Mouse (Mus musculus): Measurements from ENCODE around the gene Cct4. TPM values are rescaled to one million over a fixed set of nuclear protein-coding genes. Genes with fewer than 3 reads are reported as not detected.

The Cct4 gene
- polyA plus RNA-seq, 1 experiment = 84.0 TPM

DNA sequence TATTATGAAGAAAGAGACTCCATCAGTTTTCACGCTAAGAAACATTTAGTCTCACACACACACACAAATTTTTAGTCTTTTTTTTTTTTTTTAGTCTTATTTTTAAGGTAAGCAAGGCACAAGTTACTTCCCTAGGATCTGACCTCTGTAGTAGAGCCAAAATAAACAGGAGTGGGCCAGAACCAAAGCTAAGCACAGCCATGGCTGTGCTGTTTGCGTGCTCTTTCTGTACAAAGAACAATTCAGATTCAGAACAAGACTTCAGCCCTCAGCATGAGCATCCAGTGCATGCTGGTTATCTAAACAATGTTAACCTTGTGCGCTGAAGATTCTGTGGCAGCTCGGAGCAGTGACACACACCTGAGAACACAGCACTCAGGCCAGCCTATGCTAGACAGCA is 25.9 kb upstream of the Cct4 start:
- TF ChIP-seq POLR2A (IDR thresholded peaks at IDR 0.05; ENCODE audit: borderline replicate concordance, insufficient read depth, low read length) (no peak), CTCF (IDR thresholded peaks at IDR 0.05; ENCODE audit: borderline replicate concordance, insufficient read depth, low read depth, low read length) (no peak)
- 88% methylated on average over 4 of the region's 4 CpGs for WGBS
- H3K27ac ChIP-seq (ENCODE audit: insufficient read depth, low read length) = no peak overlapping the region

GRCm38 (mm10) chr11:22965503-22965902 is 24.8 kb upstream of the Cct4 start:
- DNase-seq = no peak
- 94% methylated on average over 4 of the region's 4 CpGs for WGBS
- H3K4me1 ChIP-seq (ENCODE audit: control insufficient read depth, insufficient read depth, low read length) = no peaks in the 10 kb centered on the region
- no peaks in the 10 kb centered on the region; the same call in 1 of the 2 replicates for H3K27me3 ChIP-seq (ENCODE audit: control insufficient read depth, insufficient read depth, low read length)
- TF ChIP-seq CTCF (IDR thresholded peaks at IDR 0.05; ENCODE audit: borderline replicate concordance, insufficient read depth, low read depth, low read length) (0 out of 2 replicates have a peak, but pooled peaks have one; percentile 14), POLR2A (IDR thresholded peaks at IDR 0.05; ENCODE audit: borderline replicate concordance, insufficient read depth, low read length) (no peak)
- no peak overlapping the region for H3K4me3 ChIP-seq (replicated peaks; ENCODE audit: insufficient read depth, low read depth, low read length)
- no peak overlapping the region for H3K27ac ChIP-seq (ENCODE audit: insufficient read depth, low read length)

More for the DNA sequence above, 25.9 kb upstream of the Cct4 start:
- H3K4me3 ChIP-seq (replicated peaks; ENCODE audit: insufficient read depth, low read depth, low read length) = no peak overlapping the region
- no peaks in the 10 kb centered on the region for H3K4me1 ChIP-seq (ENCODE audit: control insufficient read depth, insufficient read depth, low read length)
- no peak for DNase-seq
- no peaks in the 10 kb centered on the region; the same call in 1 of the 2 replicates for H3K27me3 ChIP-seq (ENCODE audit: control insufficient read depth, insufficient read depth, low read length)

DNA sequence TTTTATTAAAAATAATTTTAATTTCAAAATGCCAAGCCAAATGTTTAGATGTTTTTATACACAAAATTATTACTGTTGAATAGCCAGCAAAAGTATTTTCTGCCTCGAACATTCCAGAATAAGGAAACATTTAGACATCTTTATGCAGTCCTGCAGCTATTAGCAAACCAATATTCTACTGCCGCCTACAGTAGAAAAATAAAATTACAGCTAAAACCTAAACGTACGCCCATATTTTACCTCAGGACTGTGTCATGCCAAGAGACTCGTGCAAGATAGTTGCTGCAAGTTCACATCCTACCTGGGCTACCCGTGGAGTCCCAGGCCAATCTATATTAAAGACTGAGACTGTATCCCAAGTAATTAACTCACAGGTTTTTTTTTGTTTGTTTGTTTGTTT is 20.8 kb upstream of the Cct4 start:
- peak in 1 of 2 experiments; percentile 42 for DNase-seq
- H3K27ac ChIP-seq (ENCODE audit: insufficient read depth, low read length) = no peak overlapping the region
- no peak for TF ChIP-seq CTCF (IDR thresholded peaks at IDR 0.05; ENCODE audit: borderline replicate concordance, insufficient read depth, low read depth, low read length)
- TF ChIP-seq POLR2A (IDR thresholded peaks at IDR 0.05; ENCODE audit: borderline replicate concordance, insufficient read depth, low read length) = no peak

GRCm38 (mm10) chr11:22970546-22970945 is 19.8 kb upstream of the Cct4 start:
- Histone ChIP-seq H3K4me1 (ENCODE audit: control insufficient read depth, insufficient read depth, low read length) (no peaks in the 10 kb centered on the region), H3K4me3 (replicated peaks; ENCODE audit: insufficient read depth, low read depth, low read length) (no peak overlapping the region), H3K27ac (ENCODE audit: insufficient read depth, low read length) (no peak overlapping the region), H3K27me3 (ENCODE audit: control insufficient read depth, insufficient read depth, low read length) (no peaks in the 10 kb centered on the region; the same call in 1 of the 2 replicates)
- WGBS = 100% methylated on average over 1 of the region's 1 CpGs
- no peak for DNase-seq
- TF ChIP-seq POLR2A (IDR thresholded peaks at IDR 0.05; ENCODE audit: borderline replicate concordance, insufficient read depth, low read length) (no peak), CTCF (IDR thresholded peaks at IDR 0.05; ENCODE audit: borderline replicate concordance, insufficient read depth, low read depth, low read length) (no peak)

More for the DNA sequence above, 20.8 kb upstream of the Cct4 start:
- Histone ChIP-seq H3K4me3 (replicated peaks; ENCODE audit: insufficient read depth, low read depth, low read length) (no peak overlapping the region), H3K27me3 (ENCODE audit: control insufficient read depth, insufficient read depth, low read length) (no peaks in the 10 kb centered on the region; the same call in 1 of the 2 replicates), H3K4me1 (ENCODE audit: control insufficient read depth, insufficient read depth, low read length) (no peaks in the 10 kb centered on the region)
- 51% methylated on average over 6 of the region's 6 CpGs for WGBS

- H3K4me3 ChIP-seq (replicated peaks; ENCODE audit: insufficient read depth, low read depth, low read length) = peak within 1 kb of the TSS; percentile 67
- peak within 1 kb of the TSS; percentile 49 for H3K27ac ChIP-seq (ENCODE audit: insufficient read depth, low read length)
- H3K27me3 ChIP-seq (ENCODE audit: control insufficient read depth, insufficient read depth, low read length) = no peaks in the 10 kb centered on the region
- no peaks in the 10 kb centered on the region for H3K4me1 ChIP-seq (ENCODE audit: control insufficient read depth, insufficient read depth, low read length)
- peak; percentile 81 to 88 for DNase-seq
- TF ChIP-seq POLR2A (IDR thresholded peaks at IDR 0.05; ENCODE audit: borderline replicate concordance, insufficient read depth, low read length) (peak; percentile 82), CTCF (IDR thresholded peaks at IDR 0.05; ENCODE audit: borderline replicate concordance, insufficient read depth, low read depth, low read length) (no peak)
- WGBS = 52% methylated on average over 56 of the region's 56 CpGs
Measured at GRCm38 (mm10) chr11:22971835-22972709, 18.2 kb upstream of the Cct4 start, which contains the start of gene Zrsr1. Zrsr1 (plus strand) TSS chr11:22972005.

DNA sequence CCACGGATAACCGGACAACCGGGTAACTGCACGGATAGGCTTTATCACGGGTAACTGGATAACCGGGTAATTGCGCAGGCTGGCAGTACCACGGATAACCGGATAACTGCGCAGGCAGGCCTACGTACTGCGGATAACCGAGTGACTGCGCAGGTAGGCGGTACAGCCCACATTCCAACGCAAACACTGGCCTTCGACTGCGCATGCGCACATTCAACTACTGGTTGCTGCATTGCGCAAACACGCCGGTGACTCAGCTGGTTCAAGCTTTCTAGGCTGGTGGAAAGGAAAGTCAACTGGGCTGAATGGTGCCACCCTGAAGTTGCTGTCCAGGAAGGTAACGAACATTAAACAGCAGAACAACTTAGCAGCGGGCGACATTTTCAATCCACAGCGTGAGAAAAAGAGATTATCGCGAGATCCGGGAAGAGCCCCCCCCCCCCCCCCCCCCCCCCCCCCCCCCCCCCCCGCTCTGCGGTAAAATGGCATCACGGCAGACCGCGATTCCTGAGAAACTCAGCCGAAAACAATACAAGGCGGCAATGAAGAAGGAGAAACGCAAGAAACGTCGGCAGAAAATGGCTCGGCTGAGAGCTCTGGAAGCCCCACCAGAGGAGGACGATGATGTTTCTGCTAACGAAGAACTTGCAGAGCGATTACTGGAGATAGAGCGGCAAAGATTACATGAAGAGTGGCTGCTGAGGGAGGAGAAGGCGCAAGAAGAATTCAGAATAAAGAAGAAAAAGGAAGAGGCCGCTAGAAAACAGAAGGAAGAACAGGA is 17.4 kb upstream of the Cct4 start:
- peak; percentile 89 to 90 for DNase-seq
- Histone ChIP-seq H3K4me3 (replicated peaks; ENCODE audit: insufficient read depth, low read depth, low read length) (peak overlapping the region; percentile 72), H3K27me3 (ENCODE audit: control insufficient read depth, insufficient read depth, low read length) (no peaks in the 10 kb centered on the region), H3K4me1 (ENCODE audit: control insufficient read depth, insufficient read depth, low read length) (no peaks in the 10 kb centered on the region; the same call in 1 of the 2 replicates), H3K27ac (ENCODE audit: insufficient read depth, low read length) (peak overlapping the region; percentile 49)
- WGBS = 55% methylated on average over 45 of the region's 46 CpGs
- TF ChIP-seq CTCF (IDR thresholded peaks at IDR 0.05; ENCODE audit: borderline replicate concordance, insufficient read depth, low read depth, low read length) (no peak), POLR2A (IDR thresholded peaks at IDR 0.05; ENCODE audit: borderline replicate concordance, insufficient read depth, low read length) (peak; percentile 53)

GRCm38 (mm10) chr11:22973599-22973998 is 16.7 kb upstream of the Cct4 start:
- DNase-seq = peak in 1 of 2 experiments; percentile 27
- Histone ChIP-seq H3K4me3 (replicated peaks; ENCODE audit: insufficient read depth, low read depth, low read length) (peak overlapping the region; percentile 72), H3K27ac (ENCODE audit: insufficient read depth, low read length) (peak overlapping the region; percentile 19; the same call in 1 of the 2 replicates), H3K27me3 (ENCODE audit: control insufficient read depth, insufficient read depth, low read length) (no peaks in the 10 kb centered on the region), H3K4me1 (ENCODE audit: control insufficient read depth, insufficient read depth, low read length) (peaks cover 4% of the 10 kb centered on the region; the same call in 1 of the 2 replicates)
- WGBS = 58% methylated on average over 14 of the region's 14 CpGs
- TF ChIP-seq POLR2A (IDR thresholded peaks at IDR 0.05; ENCODE audit: borderline replicate concordance, insufficient read depth, low read length) (no peak), CTCF (IDR thresholded peaks at IDR 0.05; ENCODE audit: borderline replicate concordance, insufficient read depth, low read depth, low read length) (no peak)

Data from cerebellum, adult 2 months (tissue).